Mouse (Mus musculus) frontal cortex, postnatal 25 days (tissue): ENCODE results near the gene Bcl9l.

Experiments used
- DNase-seq, 2 experiments: peaks; one replicate each; pipeline ENCODE4 v3.0.0; 2022; ENCODE audit warnings: low spot score in 2 of 2

Gene Bcl9l

GRCm38 (mm10) chr9:44497624-44498377, 15.2 kb downstream of the Bcl9l start:
- DNase-seq = no peak

- DNase-seq = peak; percentile 31 to 55
These were observed 16.1 kb downstream of the Bcl9l start for GRCm38 (mm10) chr9:44498421-44499355.

GRCm38 (mm10) chr9:44499356-44500162, 16.9 kb downstream of the Bcl9l start:
- no peak for DNase-seq

- DNase-seq = no peak
These were observed 17.5 kb downstream of the Bcl9l start for GRCm38 (mm10) chr9:44500163-44500533.

GRCm38 (mm10) chr9:44500638-44501175, 18.1 kb downstream of the Bcl9l start:
- no peak for DNase-seq

- no peak for DNase-seq
These were observed 18.7 kb downstream of the Bcl9l start for GRCm38 (mm10) chr9:44501206-44501879.

- peak; percentile 80 to 81 for DNase-seq
These were observed 19.4 kb downstream of the Bcl9l start for GRCm38 (mm10) chr9:44502006-44502405.

GRCm38 (mm10) chr9:44504893-44505823, 22.5 kb downstream of the Bcl9l start:
- DNase-seq = no peak

GRCm38 (mm10) chr9:44505824-44506467, 23.3 kb downstream of the Bcl9l start:
- DNase-seq = no peak

GRCm38 (mm10) chr9:44506566-44506965, 23.9 kb downstream of the Bcl9l start:
- DNase-seq = no peak

- no peak for DNase-seq
These were observed 24.7 kb downstream of the Bcl9l start for GRCm38 (mm10) chr9:44507345-44507744.

- no peak for DNase-seq
These were observed 25.5 kb downstream of the Bcl9l start for GRCm38 (mm10) chr9:44508124-44508619.

GRCm38 (mm10) chr9:44508721-44509486, 26.3 kb downstream of the Bcl9l start:
- no peak for DNase-seq

- peak in 1 of 2 experiments; percentile 72 for DNase-seq
These were observed 27.1 kb downstream of the Bcl9l start for GRCm38 (mm10) chr9:44509487-44510354.

- DNase-seq = no peak
These were observed 27.8 kb downstream of the Bcl9l start for GRCm38 (mm10) chr9:44510355-44510871.

- no peak for DNase-seq
These were observed 28.4 kb downstream of the Bcl9l start for GRCm38 (mm10) chr9:44510872-44511601.
